Mouse (Mus musculus): ENCODE measurements at regions not wholly inside any gene's neighbourhood (a gene's known extent, or its start where the extent isn't known, plus 50 kb on each side); places are given as distances from the start of the nearest gene placed in this dataset.
A peak's percentile ranks its signal among the peaks of the same experiment; 100 is the strongest.

DNA sequence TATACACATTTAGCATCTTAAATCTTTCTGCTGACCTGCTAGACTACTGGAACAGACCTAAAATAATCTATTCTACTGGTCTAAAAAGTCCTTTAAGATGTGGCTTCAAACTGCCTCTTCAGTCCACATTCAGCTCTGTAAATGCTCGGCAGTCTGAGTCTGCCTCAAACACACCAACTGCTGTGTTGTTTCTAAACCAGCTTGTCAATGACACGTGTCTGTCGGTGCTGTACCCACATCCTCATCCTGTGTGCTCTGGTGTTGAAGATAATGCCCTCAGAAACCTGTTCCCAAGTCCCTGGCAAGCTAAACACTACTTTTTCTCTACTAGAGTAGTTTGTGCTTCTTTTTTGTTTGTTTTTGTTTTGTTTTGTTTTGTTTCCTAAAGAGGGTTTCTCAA is 58.9 kb upstream of the Mbnl1 start:
- peak; percentile 95 for ATAC-seq

DNA sequence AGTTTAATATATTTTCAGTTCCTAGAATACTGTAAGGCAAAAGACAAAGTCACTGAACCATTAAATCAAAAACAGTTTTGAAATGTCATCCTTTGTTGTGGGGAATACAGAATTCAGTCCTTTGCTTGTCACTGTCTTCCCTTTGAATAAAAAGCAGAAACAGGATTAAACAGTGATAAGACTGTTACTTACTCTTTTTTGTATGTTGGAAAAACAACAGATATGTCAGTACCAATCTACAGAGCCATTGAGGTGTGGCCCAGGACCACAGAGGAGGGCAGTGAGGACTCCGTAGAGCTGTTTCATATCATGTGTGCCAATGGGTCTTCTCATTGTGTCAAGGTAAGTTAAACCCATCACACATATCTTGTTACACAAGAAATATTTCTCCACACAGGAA is 55.6 kb upstream of the Mbnl1 start:
- ATAC-seq = no peak

DNA sequence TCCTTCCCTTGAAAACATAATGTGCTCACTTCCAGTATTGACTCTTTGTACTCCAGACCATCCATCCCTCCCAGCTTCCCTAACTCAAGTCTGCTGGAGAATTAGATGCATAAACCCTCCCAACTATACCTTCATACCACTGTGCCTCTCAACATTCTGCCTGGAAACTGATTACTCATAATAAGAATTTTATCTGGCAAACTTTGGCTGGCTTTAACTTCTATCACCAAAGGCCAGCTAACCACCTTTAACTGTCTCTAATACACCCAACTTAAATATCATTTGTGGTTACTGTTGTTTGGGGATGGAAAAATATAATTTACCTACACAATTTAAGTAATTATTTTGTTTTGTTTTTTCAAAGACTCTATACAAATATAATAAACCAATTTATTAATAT is 54.0 kb upstream of the Mbnl1 start:
- no peak for ATAC-seq

DNA sequence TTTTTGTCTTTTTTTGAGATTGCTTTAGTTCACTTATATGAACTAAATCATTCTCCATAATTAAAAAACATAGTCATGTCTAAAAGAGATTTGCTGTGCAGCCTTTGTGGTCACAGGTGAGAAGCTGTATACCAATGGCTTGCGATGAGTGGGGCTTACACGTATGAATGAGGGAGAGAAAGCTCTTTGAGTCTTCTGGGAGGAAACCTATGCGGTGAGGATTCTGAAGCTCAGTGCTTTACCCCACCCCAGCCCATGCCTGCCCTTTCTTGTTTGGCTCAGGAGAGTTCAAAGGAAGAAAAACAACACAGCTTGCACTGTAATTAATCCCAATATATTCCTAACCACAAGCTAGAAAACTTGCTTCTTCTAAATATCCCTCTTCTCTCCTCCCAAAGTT is 53.4 kb upstream of the Mbnl1 start:
- no peak for ATAC-seq

Measured in inflammation-experienced regulatory T-cells, adult 6 months (primary cell).